Mouse (Mus musculus): Measurements from ENCODE around the gene Dcxr.

DNA sequence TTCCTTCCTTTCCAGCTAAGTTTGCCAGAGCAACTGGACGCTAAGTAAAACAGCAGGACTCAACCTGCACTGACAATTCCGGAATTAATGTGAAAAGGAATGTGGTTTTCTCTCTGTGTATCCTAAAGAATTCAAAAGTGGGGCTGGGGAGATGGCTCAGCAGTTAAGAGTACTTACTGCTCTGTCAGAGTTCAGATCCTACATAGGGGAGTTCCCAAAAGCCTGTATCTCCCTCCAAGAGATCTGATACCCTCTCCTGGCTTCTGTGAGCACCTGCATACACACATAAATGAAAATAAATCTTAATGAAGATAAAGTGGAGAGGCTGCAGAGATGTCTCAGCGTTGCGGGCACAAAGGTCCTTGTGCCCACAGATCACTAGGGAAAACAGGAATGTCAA lies 24.5 kb upstream of the Dcxr start:
- TF ChIP-seq CTCF (IDR thresholded peaks at IDR 0.05; ENCODE audit: insufficient read depth, low read length) (no peak), POLR2A (IDR thresholded peaks at IDR 0.05; ENCODE audit: borderline replicate concordance, extremely low read depth, low read depth, low read length) (no peak)

Data from lung, adult 2 months (tissue).